Mouse (Mus musculus) cerebellum, adult 2 months (tissue): Measurements from ENCODE around the gene Appl2.

Source experiments
- CTCF ChIP-seq: fragments of 200-500 bp; IDR thresholded peaks from 2 replicates; pipeline ENCODE4 v1.5.1; 2011; ENCODE audit warnings: low read depth, mild to moderate bottlenecking, control low read depth, low read length, moderate library complexity, borderline replicate concordance; ENCODE audit not compliant: insufficient read depth
- POLR2A ChIP-seq: fragments of 200-500 bp; IDR thresholded peaks from 2 replicates; pipeline ENCODE4 v1.6.1; 2011; ENCODE audit warnings: low read length, control low read depth, borderline replicate concordance; ENCODE audit not compliant: insufficient read depth

GRCm38 (mm10) chr10:83636191-83636590 is 12.3 kb downstream of the Appl2 start:
- TF ChIP-seq CTCF (no peak), POLR2A (no peak)
